Mouse (Mus musculus) liver, embryonic 11.5 days (tissue): Measurements from ENCODE around the gene Arid1a. TPM values are rescaled to one million over a fixed set of nuclear protein-coding genes. Genes with fewer than 3 reads are reported as not detected.

Experiments used
- ATAC-seq: fragments of 200-750 bp; cut with Nextera tagmentation; replicated peaks from 2 replicates; pipeline ENCODE4 v1.8.0; 2017; ENCODE audit warnings: moderate number of reproducible peaks, mild to moderate bottlenecking, moderate TSS enrichment, moderate library complexity; ENCODE audit not compliant: low FRiP score
- DNase-seq: peaks from one replicate; pipeline ENCODE4 v3.0.0-alpha.2; 2017; ENCODE audit warnings: low spot score
- H3K27ac ChIP-seq: fragments of 300-500 bp; sonication (generic); 2 replicates; pipeline ENCODE4 v1.5.1; 2014; ENCODE audit warnings: mild to moderate bottlenecking, low read depth, low read length, control low read depth
- H3K27me3 ChIP-seq: fragments of 300-500 bp; sonication (generic); replicated peaks from 2 replicates; pipeline ENCODE4 v1.6.1; 2014; ENCODE audit warnings: low read length, mixed read lengths; ENCODE audit not compliant: control insufficient read depth, insufficient read depth
- H3K36me3 ChIP-seq: fragments of 300-500 bp; sonication (generic); 2 replicates; pipeline ENCODE4 v1.6.1; 2014; ENCODE audit warnings: mild to moderate bottlenecking, low read length, moderate library complexity, mixed read lengths; ENCODE audit not compliant: control insufficient read depth, insufficient read depth
- H3K4me1 ChIP-seq: fragments of 300-500 bp; sonication (generic); replicated peaks from 2 replicates; pipeline ENCODE4 v1.6.1; 2014; ENCODE audit warnings: low read length, mixed read lengths; ENCODE audit not compliant: control insufficient read depth, insufficient read depth
- H3K4me2 ChIP-seq: fragments of 300-500 bp; sonication (generic); 2 replicates; pipeline ENCODE4 v1.6.1; 2014; ENCODE audit warnings: mild to moderate bottlenecking, control low read depth, moderate library complexity
- H3K4me3 ChIP-seq: fragments of 300-500 bp; sonication (generic); 2 replicates; pipeline ENCODE4 v1.5.1; 2014; ENCODE audit warnings: low read depth, low read length, control low read depth
- H3K9ac ChIP-seq: fragments of 300-500 bp; sonication (generic); 2 replicates; pipeline ENCODE4 v1.6.1; 2014; ENCODE audit warnings: low read depth, low read length, control low read depth
- H3K9me3 ChIP-seq: fragments of 300-500 bp; sonication (generic); 2 replicates; pipeline ENCODE4 v1.6.1; 2016; ENCODE audit warnings: low read length, inconsistent platforms, mixed read lengths; ENCODE audit not compliant: control insufficient read depth
- WGBS: fragments of 180-500 bp; shearing (Covaris S2); extraction: QIAGEN DNeasy Blood & Tissue Kit; methylation state at CpG from one replicate; pipeline ENCODE4 v1.1.7; 2014; 5-methylcytosine and 5-hydroxymethylcytosine counted together
- polyA plus RNA-seq: library from polyadenylated mRNA; unstranded; fragments of >200 nt; fragmentation: Nextera tagmentation; extraction: Ambion mirVana; gene quantifications from 2 replicates; pipeline ENCODE4 v1.2.1, GENCODE M21; 2014

Gene Arid1a
- 26.6 and 32.4 TPM in 2 replicates for polyA plus RNA-seq

GRCm38 (mm10) chr4:133756514-133757268, at the start of gene Arid1a:
TSS of gene Arid1a (minus strand) at chr4:133756769.
- no peaks in the 10 kb centered on the region for H3K27me3 ChIP-seq
- H3K4me1 ChIP-seq, result peaks cover 15% of the 10 kb centered on the region
- no peaks in the 10 kb centered on the region for H3K36me3 ChIP-seq
- WGBS, result under 1% methylated on average over 40 of the region's 40 CpGs
- DNase-seq (peak; percentile 93), ATAC-seq (peak; percentile 65)
- no peaks in the 10 kb centered on the region for H3K9me3 ChIP-seq
- peak within 1 kb of the TSS; percentile 100 for H3K27ac ChIP-seq
- H3K4me3 ChIP-seq, result peak within 1 kb of the TSS; percentile 100
- H3K9ac ChIP-seq, result peak within 1 kb of the TSS; percentile 100
- H3K4me2 ChIP-seq, result peak within 1 kb of the TSS; percentile 99

GRCm38 (mm10) chr4:133804401-133805263, 48.1 kb upstream of the Arid1a start:
- no peak for ATAC-seq
- no peak overlapping the region for H3K27ac ChIP-seq
- H3K4me1 ChIP-seq, result no peaks in the 10 kb centered on the region; the same call in 1 of the 2 replicates

GRCm38 (mm10) chr4:133800589-133800988, 44.0 kb upstream of the Arid1a start:
- H3K27ac ChIP-seq, result no peak overlapping the region
- H3K9ac ChIP-seq, result no peak overlapping the region
- no peaks in the 10 kb centered on the region for H3K9me3 ChIP-seq
- ATAC-seq, result no peak
- H3K4me2 ChIP-seq, result no peak overlapping the region
- whole genome bisulfite sequencing, result 35% methylated on average over 3 of the region's 6 CpGs
- no peak overlapping the region for H3K4me3 ChIP-seq
- no peaks in the 10 kb centered on the region for H3K36me3 ChIP-seq
- H3K27me3 ChIP-seq, result no peaks in the 10 kb centered on the region
- H3K4me1 ChIP-seq, result no peaks in the 10 kb centered on the region; the same call in 1 of the 2 replicates
- no peak for DNase-seq

More at GRCm38 (mm10) chr4:133804401-133805263, 48.1 kb upstream of the Arid1a start:
- DNase-seq, result no peak
- no peaks in the 10 kb centered on the region for H3K27me3 ChIP-seq
- WGBS, result 61% methylated on average over 15 of the region's 15 CpGs
- H3K9ac ChIP-seq, result no peak overlapping the region
- no peak overlapping the region for H3K4me2 ChIP-seq
- no peaks in the 10 kb centered on the region for H3K9me3 ChIP-seq
- no peak overlapping the region for H3K4me3 ChIP-seq
- H3K36me3 ChIP-seq, result no peaks in the 10 kb centered on the region

- no peak overlapping the region for H3K4me2 ChIP-seq
- H3K36me3 ChIP-seq, result no peaks in the 10 kb centered on the region
- H3K27ac ChIP-seq, result no peak overlapping the region
- H3K9ac ChIP-seq, result no peak overlapping the region
- no peaks in the 10 kb centered on the region for H3K27me3 ChIP-seq
- ATAC-seq (no peak), DNase-seq (no peak)
- H3K9me3 ChIP-seq, result no peaks in the 10 kb centered on the region
- H3K4me1 ChIP-seq, result no peaks in the 10 kb centered on the region
- H3K4me3 ChIP-seq, result no peak overlapping the region
- WGBS, result 74% methylated on average over 3 of the region's 3 CpGs
These were observed 36.7 kb upstream of the Arid1a start for GRCm38 (mm10) chr4:133793269-133793668.

- H3K4me1 ChIP-seq, result no peaks in the 10 kb centered on the region
- H3K9me3 ChIP-seq, result no peaks in the 10 kb centered on the region
- ATAC-seq (no peak), DNase-seq (no peak)
- H3K4me3 ChIP-seq, result no peak overlapping the region
- no peak overlapping the region for H3K4me2 ChIP-seq
- 84% methylated on average over 21 of the region's 21 CpGs for WGBS
- no peaks in the 10 kb centered on the region for H3K36me3 ChIP-seq
- no peak overlapping the region for H3K27ac ChIP-seq
- no peak overlapping the region for H3K9ac ChIP-seq
- no peaks in the 10 kb centered on the region for H3K27me3 ChIP-seq
These were observed 18.3 kb upstream of the Arid1a start for GRCm38 (mm10) chr4:133774570-133775554.

GRCm38 (mm10) chr4:133769157-133769556, 12.6 kb upstream of the Arid1a start:
- H3K4me2 ChIP-seq, result no peak overlapping the region
- WGBS, result 75% methylated on average over 3 of the region's 3 CpGs
- no peak for ATAC-seq

GRCm38 (mm10) chr4:133763112-133763511, 6.5 kb upstream of the Arid1a start:
- no peaks in the 10 kb centered on the region for H3K27me3 ChIP-seq
- no peak overlapping the region for H3K4me2 ChIP-seq
- H3K9me3 ChIP-seq, result no peaks in the 10 kb centered on the region
- H3K4me1 ChIP-seq, result no peaks in the 10 kb centered on the region
- DNase-seq, result no peak
- ATAC-seq, result no peak
- no peak overlapping the region for H3K27ac ChIP-seq
- no peaks in the 10 kb centered on the region for H3K36me3 ChIP-seq
- no peak overlapping the region for H3K4me3 ChIP-seq
- H3K9ac ChIP-seq, result no peak overlapping the region
- WGBS, result 72% methylated on average over 6 of the region's 6 CpGs

More at GRCm38 (mm10) chr4:133769157-133769556, 12.6 kb upstream of the Arid1a start:
- Histone ChIP-seq H3K4me1 (no peaks in the 10 kb centered on the region), H3K36me3 (no peaks in the 10 kb centered on the region), H3K4me3 (no peak overlapping the region), H3K9me3 (no peaks in the 10 kb centered on the region), H3K27me3 (no peaks in the 10 kb centered on the region), H3K27ac (no peak overlapping the region), H3K9ac (no peak overlapping the region)
- no peak for DNase-seq

GRCm38 (mm10) chr4:133759659-133760058, 3.1 kb upstream of the Arid1a start:
- Histone ChIP-seq H3K36me3 (no peaks in the 10 kb centered on the region), H3K9me3 (no peaks in the 10 kb centered on the region), H3K27ac (no peak overlapping the region), H3K9ac (no peak overlapping the region), H3K27me3 (no peaks in the 10 kb centered on the region), H3K4me3 (no peak overlapping the region), H3K4me1 (peaks cover 15% of the 10 kb centered on the region), H3K4me2 (no peak overlapping the region)
- ATAC-seq (no peak), DNase-seq (no peak)
- 81% methylated on average over 8 of the region's 8 CpGs for WGBS
